Mouse (Mus musculus): ENCODE results near the gene Phospho2.

DNA sequence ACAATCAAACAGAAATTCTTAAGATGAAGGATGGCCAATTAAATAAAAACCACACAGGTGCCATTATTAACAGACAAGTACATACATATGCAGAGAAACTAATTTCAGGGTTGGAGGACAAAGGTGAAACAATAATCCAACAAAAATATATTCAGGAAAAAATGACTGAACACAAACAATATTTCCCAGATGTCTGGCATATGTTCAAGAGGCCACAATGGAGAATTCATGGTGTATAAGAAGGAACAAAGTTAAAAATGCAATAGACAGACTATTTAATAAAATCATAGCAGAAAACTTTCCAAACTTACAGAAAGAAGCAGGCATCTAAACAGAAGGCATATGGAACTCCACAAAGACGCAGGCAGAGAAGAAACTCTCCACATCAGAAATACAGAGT, 24.7 kb upstream of the Phospho2 start:
- TF ChIP-seq CTCF (conservative IDR thresholded peaks at IDR 0.05 in 1 of 2, IDR thresholded peaks at IDR 0.05 in 1 of 2; ENCODE audit: low read depth in 2 of 2, low read length in 2 of 2) (no peak), POLR2A (IDR thresholded peaks at IDR 0.05; ENCODE audit: low read depth, low read length) (no peak), ZMIZ1 (IDR thresholded peaks at IDR 0.05; ENCODE audit: low read depth, low read length) (no peak), E2F4 (IDR thresholded peaks at IDR 0.05; ENCODE audit: insufficient replicate concordance, low read depth, low read length) (no peak)

All from CH12.LX (cell line).